Mouse (Mus musculus) MEL (cell line): Measurements from ENCODE around the gene Pcnx4. TPM values are rescaled to one million over a fixed set of nuclear protein-coding genes. Genes with fewer than 3 reads are reported as not detected.
A peak's percentile ranks its signal among the peaks of the same experiment; 100 is the strongest.

Experiments
- DNase-seq: peaks from one replicate; pipeline ENCODE4 v3.0.0; 2011; ENCODE audit warnings: low read depth, low spot score
- H3K27ac ChIP-seq: 2 replicates; pipeline ENCODE4 v1.5.1; 2012; ENCODE audit warnings: low read depth, mild to moderate bottlenecking, control low read depth, low read length, moderate library complexity; ENCODE audit not compliant: control insufficient read depth
- H3K27me3 ChIP-seq, 2 experiments: fragments of 150-350 bp in 1 of 2; sonication (generic) in 1 of 2; 2 replicates each; pipeline ENCODE4 v1.6.1; 2012; ENCODE audit warnings: low read length in 2 of 2, mild to moderate bottlenecking in 2 of 2, improper control_type of control experiment in 1 of 2, moderate library complexity in 1 of 2; ENCODE audit not compliant: insufficient read depth in 2 of 2, control insufficient read depth in 1 of 2
- H3K36me3 ChIP-seq, 2 experiments: 2 replicates each; pipeline ENCODE4 v1.6.1; 2012 to 2014; ENCODE audit warnings: low read length in 2 of 2, improper control_type of control experiment in 1 of 2, inconsistent platforms in 1 of 2, mild to moderate bottlenecking in 1 of 2; ENCODE audit not compliant: insufficient read depth in 2 of 2, control insufficient read depth in 1 of 2
- H3K4me1 ChIP-seq, 2 experiments: fragments of 150-350 bp in 1 of 2; sonication (generic) in 1 of 2; 2 replicates each; pipeline ENCODE4 v1.6.1; 2012; ENCODE audit warnings: low read length in 2 of 2, improper control_type of control experiment in 1 of 2, mild to moderate bottlenecking in 1 of 2; ENCODE audit not compliant: insufficient read depth in 2 of 2, control insufficient read depth in 1 of 2
- H3K4me3 ChIP-seq, 2 experiments: fragments of 150-350 bp in 1 of 2; sonication (generic) in 1 of 2; 2 replicates each; pipeline ENCODE4 v1.5.1; 2012; ENCODE audit warnings: low read depth in 2 of 2, low read length in 2 of 2, mild to moderate bottlenecking in 2 of 2, moderate library complexity in 2 of 2, control low read depth in 1 of 2, improper control_type of control experiment in 1 of 2; ENCODE audit not compliant: control insufficient read depth in 1 of 2, insufficient read depth in 1 of 2
- H3K79me2 ChIP-seq: 2 replicates; pipeline ENCODE4 v1.6.1; 2012; ENCODE audit warnings: mild to moderate bottlenecking, low read length, moderate library complexity; ENCODE audit not compliant: control insufficient read depth, poor library complexity, insufficient read depth
- H3K9ac ChIP-seq: 2 replicates; pipeline ENCODE4 v1.6.1; 2012; ENCODE audit warnings: low read depth, mild to moderate bottlenecking, control low read depth, low read length, moderate library complexity; ENCODE audit not compliant: control insufficient read depth, poor library complexity, severe bottlenecking
- H3K9me3 ChIP-seq: fragments of 150-350 bp; sonication (generic); replicated peaks from 2 replicates; pipeline ENCODE4 v1.6.1; 2012; ENCODE audit warnings: mild to moderate bottlenecking, low read length, improper control_type of control experiment, moderate library complexity; ENCODE audit not compliant: insufficient read depth
- BHLHE40 ChIP-seq: IDR thresholded peaks from 2 replicates; pipeline ENCODE4 v1.6.1; 2012; ENCODE audit warnings: low read depth, mild to moderate bottlenecking, inconsistent platforms, low read length, improper control_type of control experiment, borderline replicate concordance
- CHD1 ChIP-seq: IDR thresholded peaks from 2 replicates; pipeline ENCODE4 v1.6.1; 2012; ENCODE audit warnings: low read depth, mild to moderate bottlenecking, inconsistent platforms, low read length, improper control_type of control experiment
- CHD2 ChIP-seq: IDR thresholded peaks from 2 replicates; pipeline ENCODE4 v1.6.1; 2011; ENCODE audit warnings: low read length, improper control_type of control experiment
- CTCF ChIP-seq, 3 experiments: IDR thresholded peaks in 2 of 3; conservative IDR thresholded peaks in 1 of 3; 2 replicates each; pipeline ENCODE4 v1.5.1; 2011 to 2012; ENCODE audit warnings: low read length in 3 of 3, low read depth in 2 of 3, mild to moderate bottlenecking in 2 of 3, improper control_type of control experiment in 1 of 3, inconsistent platforms in 1 of 3, mixed read lengths in 1 of 3, moderate library complexity in 1 of 3; ENCODE audit not compliant: control insufficient read depth in 1 of 3, insufficient read depth in 1 of 3, poor library complexity in 1 of 3, severe bottlenecking in 1 of 3
- ELF1 ChIP-seq: IDR thresholded peaks from 2 replicates; pipeline ENCODE4 v1.6.1; 2014; ENCODE audit warnings: low read depth, mild to moderate bottlenecking, inconsistent platforms, low read length, improper control_type of control experiment, moderate library complexity
- EP300 ChIP-seq, 2 experiments: IDR thresholded peaks; 2 replicates each; pipeline ENCODE4 v1.6.1; 2011; ENCODE audit warnings: improper control_type of control experiment in 2 of 2, low read length in 2 of 2, low read depth in 1 of 2, mild to moderate bottlenecking in 1 of 2
- ETS1 ChIP-seq: IDR thresholded peaks from 2 replicates; pipeline ENCODE4 v1.6.1; 2012; ENCODE audit warnings: low read depth, mild to moderate bottlenecking, inconsistent platforms, low read length, improper control_type of control experiment, moderate library complexity
- GABPA ChIP-seq: IDR thresholded peaks from 2 replicates; pipeline ENCODE4 v1.6.1; 2012; ENCODE audit warnings: low read depth, mild to moderate bottlenecking, inconsistent platforms, low read length, improper control_type of control experiment, moderate library complexity
- GATA1 ChIP-seq: IDR thresholded peaks from 2 replicates; pipeline ENCODE4 v1.6.1; 2011; ENCODE audit warnings: low read depth, low read length, improper control_type of control experiment
- JUND ChIP-seq: IDR thresholded peaks from 2 replicates; pipeline ENCODE4 v1.6.1; 2011; ENCODE audit warnings: low read depth, mild to moderate bottlenecking, improper control_type of control experiment, low read length
- KAT2A ChIP-seq: conservative IDR thresholded peaks from 2 replicates; pipeline ENCODE4 v1.6.1; 2012; ENCODE audit warnings: low read depth, low read length, improper control_type of control experiment, inconsistent platforms
- MAFK ChIP-seq: IDR thresholded peaks from 2 replicates; pipeline ENCODE4 v1.6.1; 2011; ENCODE audit warnings: low read depth, mild to moderate bottlenecking, low read length, improper control_type of control experiment, borderline replicate concordance
- MAX ChIP-seq: IDR thresholded peaks from 2 replicates; pipeline ENCODE4 v1.6.1; 2011; ENCODE audit warnings: low read length, improper control_type of control experiment
- MAZ ChIP-seq: IDR thresholded peaks from 2 replicates; pipeline ENCODE4 v1.6.1; 2012; ENCODE audit warnings: low read depth, mild to moderate bottlenecking, inconsistent platforms, low read length, improper control_type of control experiment
- MEF2A ChIP-seq: IDR thresholded peaks from 2 replicates; pipeline ENCODE4 v1.6.1; 2014; ENCODE audit warnings: low read depth, mild to moderate bottlenecking, inconsistent platforms, low read length, improper control_type of control experiment; ENCODE audit not compliant: poor library complexity, insufficient replicate concordance, severe bottlenecking; ENCODE audit errors: extremely low read depth
- MXI1 ChIP-seq: IDR thresholded peaks from 2 replicates; pipeline ENCODE4 v1.6.1; 2011; ENCODE audit warnings: mild to moderate bottlenecking, low read depth, low read length, improper control_type of control experiment
- MYB ChIP-seq: IDR thresholded peaks from 2 replicates; pipeline ENCODE4 v1.6.1; 2011; ENCODE audit warnings: mild to moderate bottlenecking, low read depth, low read length, improper control_type of control experiment
- NELFE ChIP-seq: IDR thresholded peaks from 2 replicates; pipeline ENCODE4 v1.6.1; 2011; ENCODE audit warnings: low read depth, low read length, improper control_type of control experiment
- NRF1 ChIP-seq: IDR thresholded peaks from 2 replicates; pipeline ENCODE4 v1.6.1; 2014; ENCODE audit warnings: low read depth, mild to moderate bottlenecking, inconsistent platforms, low read length, improper control_type of control experiment, moderate library complexity; ENCODE audit not compliant: poor library complexity, insufficient read depth, severe bottlenecking
- POLR2A ChIP-seq, 2 experiments: IDR thresholded peaks; 2 replicates each; pipeline ENCODE4 v1.6.1; 2011 to 2012; ENCODE audit warnings: low read length in 2 of 2, mild to moderate bottlenecking in 2 of 2, control low read depth in 1 of 2, improper control_type of control experiment in 1 of 2, low read depth in 1 of 2, moderate library complexity in 1 of 2; ENCODE audit not compliant: control insufficient read depth in 1 of 2, insufficient read depth in 1 of 2, poor library complexity in 1 of 2
- POLR2AphosphoS5 ChIP-seq: IDR thresholded peaks from 2 replicates; pipeline ENCODE4 v1.6.1; 2012; ENCODE audit warnings: low read depth, borderline replicate concordance, mild to moderate bottlenecking, inconsistent platforms, low read length, moderate library complexity, mixed read lengths
- RAD21 ChIP-seq: IDR thresholded peaks from 2 replicates; pipeline ENCODE4 v1.6.1; 2011; ENCODE audit warnings: mild to moderate bottlenecking, low read depth, low read length, improper control_type of control experiment
- RCOR1 ChIP-seq: IDR thresholded peaks from 2 replicates; pipeline ENCODE4 v1.6.1; 2012; ENCODE audit warnings: low read depth, mild to moderate bottlenecking, inconsistent platforms, low read length, improper control_type of control experiment
- SIN3A ChIP-seq: IDR thresholded peaks from 2 replicates; pipeline ENCODE4 v1.6.1; 2012; ENCODE audit warnings: low read length, improper control_type of control experiment, inconsistent platforms
- SMC3 ChIP-seq: IDR thresholded peaks from 2 replicates; pipeline ENCODE4 v1.6.1; 2011; ENCODE audit warnings: low read depth, low read length, improper control_type of control experiment
- TAL1 ChIP-seq: IDR thresholded peaks from 2 replicates; pipeline ENCODE4 v1.6.1; 2012; ENCODE audit warnings: mild to moderate bottlenecking, inconsistent platforms, low read length, moderate library complexity, mixed read lengths
- TBP ChIP-seq: IDR thresholded peaks from 2 replicates; pipeline ENCODE4 v1.8.0; 2011; ENCODE audit warnings: low read depth, low read length, improper control_type of control experiment
- TCF12 ChIP-seq: IDR thresholded peaks from 2 replicates; pipeline ENCODE4 v1.6.1; 2014; ENCODE audit warnings: low read depth, mild to moderate bottlenecking, inconsistent platforms, low read length, improper control_type of control experiment, moderate library complexity
- UBTF ChIP-seq: IDR thresholded peaks from 2 replicates; pipeline ENCODE4 v1.6.1; 2012; ENCODE audit warnings: low read depth, mild to moderate bottlenecking, inconsistent platforms, low read length, improper control_type of control experiment, moderate library complexity, borderline replicate concordance; ENCODE audit not compliant: insufficient read depth
- USF1 ChIP-seq: IDR thresholded peaks from 2 replicates; pipeline ENCODE4 v1.6.1; 2014; ENCODE audit warnings: low read depth, mild to moderate bottlenecking, inconsistent platforms, low read length, improper control_type of control experiment, moderate library complexity
- USF2 ChIP-seq, 2 experiments: IDR thresholded peaks; 2 replicates each; pipeline ENCODE4 v1.6.1; 2011 to 2012; ENCODE audit warnings: improper control_type of control experiment in 2 of 2, low read length in 2 of 2, borderline replicate concordance in 1 of 2, inconsistent platforms in 1 of 2, low read depth in 1 of 2, mild to moderate bottlenecking in 1 of 2; ENCODE audit not compliant: insufficient read depth in 1 of 2
- ZC3H11A ChIP-seq: IDR thresholded peaks from 2 replicates; pipeline ENCODE4 v1.6.1; 2012; ENCODE audit warnings: low read depth, mild to moderate bottlenecking, inconsistent platforms, low read length, improper control_type of control experiment
- ZKSCAN1 ChIP-seq: IDR thresholded peaks from 2 replicates; pipeline ENCODE4 v1.6.1; 2012; ENCODE audit warnings: low read depth, mild to moderate bottlenecking, inconsistent platforms, low read length, improper control_type of control experiment, moderate library complexity
- ZMIZ1 ChIP-seq: IDR thresholded peaks from 2 replicates; pipeline ENCODE4 v1.6.1; 2012; ENCODE audit warnings: low read depth, mild to moderate bottlenecking, inconsistent platforms, low read length, improper control_type of control experiment, moderate library complexity
- ZNF384 ChIP-seq: IDR thresholded peaks from 2 replicates; pipeline ENCODE4 v1.6.1; 2012; ENCODE audit warnings: low read depth, mild to moderate bottlenecking, inconsistent platforms, low read length, improper control_type of control experiment
- polyA plus RNA-seq, 2 experiments: library from polyadenylated mRNA; stranded (reverse) in 1 of 2; unstranded in 1 of 2; fragments of >175 nt in 1 of 2; fragments of >200 nt in 1 of 2; gene quantifications; 2 replicates each; pipeline versions ENCODE4 v1.2.1 to v1.2.4; 2012; ENCODE audit warnings: low replicate concordance in 2 of 2, low read depth in 1 of 2; ENCODE audit not compliant: insufficient read length in 2 of 2, insufficient read depth in 1 of 2, missing spikeins in 1 of 2
- total RNA-seq: library from RNA; depleted of rRNA; stranded (reverse); fragments of 300-350 nt; gene quantifications from 2 replicates; pipeline ENCODE4 v1.2.3, GENCODE M21; 2012

Gene Pcnx4
- total and polyA plus RNA-seq, 3 experiments, result 3.2 to 5.2 TPM; not detected in 1

DNA sequence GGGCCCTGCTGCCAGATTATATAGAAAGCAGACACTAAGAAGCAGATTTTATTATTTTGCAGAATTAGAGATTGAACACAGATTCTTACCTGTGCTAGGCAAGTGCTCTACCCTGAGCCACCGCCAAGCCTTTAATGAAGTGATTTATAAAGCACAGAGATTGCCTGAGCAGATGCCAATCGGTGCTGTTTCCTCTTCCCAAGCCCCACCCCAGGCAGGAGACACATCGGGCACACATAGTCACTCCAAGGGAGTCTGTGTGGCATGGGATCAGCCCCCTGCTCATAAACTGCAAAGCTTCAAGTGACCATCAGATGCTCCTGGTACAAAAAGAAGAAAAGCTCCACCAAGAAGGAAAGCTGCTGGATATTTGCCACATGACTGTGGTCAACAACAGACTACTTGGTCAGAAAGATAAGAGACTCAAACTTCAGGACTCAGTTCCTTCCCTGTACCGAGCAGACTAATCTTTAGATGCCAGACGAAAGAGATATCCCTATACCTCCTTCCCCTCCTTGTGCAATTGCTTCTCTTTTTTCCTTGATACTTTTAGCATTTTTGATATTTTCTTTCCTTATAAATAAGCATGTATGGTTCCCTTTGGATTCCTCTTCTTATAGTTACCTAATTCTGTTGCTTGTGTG lies 86.8 kb downstream of the Pcnx4 start:
- Histone ChIP-seq H3K4me3 (no peak overlapping the region; a peak in 1 of 4 replicates), H3K4me1 (peaks cover 0 to 14% of the 10 kb centered on the region in 2 experiments; a peak in 2 of 4 replicates), H3K36me3 (peaks cover 0 to 11% of the 10 kb centered on the region in 2 experiments; a peak in 2 of 4 replicates), H3K9me3 (no peaks in the 10 kb centered on the region), H3K27ac (no peak overlapping the region), H3K9ac (no peak overlapping the region), H3K27me3 (no peaks in the 10 kb centered on the region), H3K79me2 (no peaks in the 10 kb centered on the region)
- peak; percentile 91 for DNase-seq
- TF ChIP-seq KAT2A (no peak), GATA1 (peak; percentile 99), CTCF (IDR thresholded peaks at IDR 0.05 in 2 of 3, conservative IDR thresholded peaks at IDR 0.05 in 1 of 3; ENCODE audit: control insufficient read depth in 1 of 3, insufficient read depth in 1 of 3, low read depth in 2 of 3, low read length in 3 of 3, poor library complexity in 1 of 3, severe bottlenecking in 1 of 3) (no peak), MYB (no peak), TCF12 (peak; percentile 98), MAZ (0 out of 2 replicates have a peak, but pooled peaks have one; percentile 67), RCOR1 (peak; percentile 95), ZNF384 (no peak; the same call in 1 of the 2 replicates), ZMIZ1 (0 out of 2 replicates have a peak, but pooled peaks have one; percentile 26), MXI1 (no peak), ZC3H11A (no peak), ELF1 (0 out of 2 replicates have a peak, but pooled peaks have one; percentile 29), USF2 (IDR thresholded peaks at IDR 0.05; ENCODE audit: borderline replicate concordance in 1 of 2, insufficient read depth in 1 of 2, low read depth in 1 of 2, low read length in 2 of 2) (no peak), SMC3 (no peak), UBTF (no peak), EP300 (IDR thresholded peaks at IDR 0.05; ENCODE audit: low read depth in 1 of 2, low read length in 2 of 2) (peak; percentile 97 to 100), POLR2AphosphoS5 (no peak), RAD21 (no peak; the same call in 1 of the 2 replicates), ZKSCAN1 (0 out of 2 replicates have a peak, but pooled peaks have one; percentile 42), SIN3A (peak; percentile 57), JUND (0 out of 2 replicates have a peak, but pooled peaks have one; percentile 57), MAFK (peak; percentile 77), USF1 (no peak; the same call in 1 of the 2 replicates), NRF1 (peak; percentile 22; the same call in 1 of the 2 replicates), ETS1 (peak; percentile 81), MAX (0 out of 2 replicates have a peak, but pooled peaks have one; percentile 34), TAL1 (peak; percentile 96), POLR2A (IDR thresholded peaks at IDR 0.05; ENCODE audit: control insufficient read depth in 1 of 2, insufficient read depth in 1 of 2, low read depth in 1 of 2, low read length in 2 of 2, poor library complexity in 1 of 2) (no peak), GABPA (no peak), BHLHE40 (peak; percentile 76), MEF2A (no peak), TBP (no peak), CHD1 (no peak), CHD2 (peak; percentile 61), NELFE (no peak)
